Mouse (Mus musculus) intestine, embryonic 14.5 days (tissue): Measurements from ENCODE around the gene Epb41l3. TPM values are rescaled to one million over a fixed set of nuclear protein-coding genes. Genes with fewer than 3 reads are reported as not detected.

ENCODE experiments used
- ATAC-seq: fragments of 200-750 bp; cut with Nextera tagmentation; replicated peaks from 2 replicates; pipeline ENCODE4 v1.8.0; 2017; ENCODE audit warnings: low read depth, moderate number of reproducible peaks, moderate TSS enrichment, moderate library complexity; ENCODE audit not compliant: low FRiP score, low TSS enrichment
- DNase-seq: peaks from one replicate; pipeline ENCODE4 v3.0.0-alpha.2; 2018; ENCODE audit warnings: low spot score
- H3K27ac ChIP-seq: fragments of 300-500 bp; sonication (generic); 2 replicates; pipeline ENCODE4 v1.5.1; 2014; ENCODE audit warnings: low read depth, mild to moderate bottlenecking, control low read depth
- H3K27me3 ChIP-seq: fragments of 300-500 bp; sonication (generic); replicated peaks from 2 replicates; pipeline ENCODE4 v1.6.1; 2014; ENCODE audit warnings: low read length, control low read depth; ENCODE audit not compliant: control insufficient read depth, insufficient read depth
- H3K36me3 ChIP-seq: fragments of 300-500 bp; sonication (generic); 2 replicates; pipeline ENCODE4 v1.6.1; 2014; ENCODE audit warnings: low read length, control low read depth; ENCODE audit not compliant: control insufficient read depth, insufficient read depth
- H3K4me1 ChIP-seq: fragments of 300-500 bp; sonication (generic); replicated peaks from 2 replicates; pipeline ENCODE4 v1.6.1; 2014; ENCODE audit warnings: low read length, control low read depth, mixed read lengths; ENCODE audit not compliant: control insufficient read depth, insufficient read depth
- H3K4me2 ChIP-seq: fragments of 300-500 bp; sonication (generic); 2 replicates; pipeline ENCODE4 v1.6.1; 2014; ENCODE audit warnings: low read length
- H3K4me3 ChIP-seq: fragments of 300-500 bp; sonication (generic); 2 replicates; pipeline ENCODE4 v1.5.1; 2014; ENCODE audit warnings: low read depth, low read length, control low read depth, mixed read lengths
- H3K9ac ChIP-seq: fragments of 300-500 bp; sonication (generic); 2 replicates; pipeline ENCODE4 v1.6.1; 2014; ENCODE audit warnings: mild to moderate bottlenecking, low read length
- H3K9me3 ChIP-seq: fragments of 300-500 bp; sonication (generic); 2 replicates; pipeline ENCODE4 v1.6.1; 2016; ENCODE audit warnings: low read length, control low read depth; ENCODE audit not compliant: control insufficient read depth
- WGBS: fragments of 180-500 bp; shearing (Covaris S2); extraction: QIAGEN DNeasy Blood & Tissue Kit; methylation state at CpG from one replicate; pipeline ENCODE4 v1.1.7; 2014; 5-methylcytosine and 5-hydroxymethylcytosine counted together
- polyA plus RNA-seq: library from polyadenylated mRNA; unstranded; fragments of >200 nt; fragmentation: Nextera tagmentation; extraction: Ambion mirVana; gene quantifications from 2 replicates; pipeline ENCODE4 v1.2.1, GENCODE M21; 2014

Gene Epb41l3
- polyA plus RNA-seq, 1 experiment from 2014 or later: 103 TPM

DNA sequence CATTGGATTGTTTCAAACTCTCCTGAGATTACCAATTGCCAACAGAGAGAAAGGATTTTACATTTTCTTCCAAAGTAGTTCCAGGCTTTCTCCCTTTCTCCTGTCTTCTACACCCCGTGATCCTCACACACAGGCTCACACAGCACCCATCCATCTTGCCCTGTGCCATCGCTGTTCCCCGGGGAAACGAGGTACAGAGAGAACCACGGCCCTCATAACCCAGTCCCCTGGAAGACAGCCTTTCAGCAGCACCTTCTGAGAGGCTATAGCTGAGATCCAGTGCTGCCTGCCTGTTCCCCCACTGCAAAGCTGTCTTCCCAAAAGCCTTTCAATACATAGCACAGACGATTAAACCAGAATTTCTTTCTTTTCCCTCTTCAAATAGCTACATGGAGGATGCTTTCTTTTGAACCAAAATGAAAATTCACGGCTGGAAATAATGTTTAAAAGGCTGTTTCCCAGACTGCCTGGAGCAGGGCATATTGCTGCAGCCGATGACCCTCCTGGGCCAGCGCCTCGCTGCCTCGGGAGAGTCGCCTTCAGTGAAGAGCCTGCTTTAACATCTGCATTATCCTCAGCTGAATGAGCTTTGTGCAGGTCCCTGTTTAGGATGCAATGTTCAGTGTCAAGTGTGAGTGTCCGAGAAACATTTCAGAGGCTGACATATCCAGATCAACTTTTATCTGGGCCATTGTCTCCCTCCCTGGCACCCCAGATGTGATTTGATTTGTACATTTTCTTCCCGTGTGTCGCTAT lies 188.5 kb downstream of the Epb41l3 start:
- no peak overlapping the region for H3K4me2 ChIP-seq
- ATAC-seq (no peak), DNase-seq (no peak)
- no peaks in the 10 kb centered on the region for H3K4me1 ChIP-seq
- WGBS: 68% methylated on average over 15 of the region's 15 CpGs
- peaks cover 9% of the 10 kb centered on the region; the same call in 1 of the 2 replicates for H3K36me3 ChIP-seq
- H3K4me3 ChIP-seq: no peak overlapping the region
- H3K27me3 ChIP-seq: no peaks in the 10 kb centered on the region
- H3K9ac ChIP-seq: no peak overlapping the region
- H3K9me3 ChIP-seq: no peaks in the 10 kb centered on the region
- H3K27ac ChIP-seq: no peak overlapping the region

GRCm38 (mm10) chr17:69265171-69265570 lies 189.7 kb downstream of the Epb41l3 start:
- no peak overlapping the region for H3K9ac ChIP-seq
- no peak for ATAC-seq
- WGBS: 51% methylated on average over 4 of the region's 4 CpGs

GRCm38 (mm10) chr17:69265759-69266463 lies 190.4 kb downstream of the Epb41l3 start:
- H3K4me3 ChIP-seq: no peak overlapping the region
- no peaks in the 10 kb centered on the region for H3K27me3 ChIP-seq
- no peak overlapping the region for H3K4me2 ChIP-seq
- no peak overlapping the region for H3K9ac ChIP-seq
- no peak for ATAC-seq
- DNase-seq: no peak
- H3K36me3 ChIP-seq: peaks cover 7% of the 10 kb centered on the region; the same call in 1 of the 2 replicates
- 39% methylated on average over 17 of the region's 17 CpGs for WGBS
- H3K27ac ChIP-seq: no peak overlapping the region
- H3K9me3 ChIP-seq: no peaks in the 10 kb centered on the region
- no peaks in the 10 kb centered on the region for H3K4me1 ChIP-seq

More at GRCm38 (mm10) chr17:69265171-69265570, 189.7 kb downstream of the Epb41l3 start:
- H3K27ac ChIP-seq: no peak overlapping the region
- peaks cover 7% of the 10 kb centered on the region; the same call in 1 of the 2 replicates for H3K36me3 ChIP-seq
- no peak for DNase-seq
- no peak overlapping the region for H3K4me2 ChIP-seq
- no peaks in the 10 kb centered on the region for H3K9me3 ChIP-seq
- no peaks in the 10 kb centered on the region for H3K27me3 ChIP-seq
- H3K4me3 ChIP-seq: no peak overlapping the region
- H3K4me1 ChIP-seq: no peaks in the 10 kb centered on the region

- Histone ChIP-seq H3K27me3 (no peaks in the 10 kb centered on the region), H3K27ac (no peak overlapping the region), H3K4me2 (no peak overlapping the region), H3K9me3 (no peaks in the 10 kb centered on the region), H3K4me1 (no peaks in the 10 kb centered on the region), H3K36me3 (peaks cover 7% of the 10 kb centered on the region; the same call in 1 of the 2 replicates), H3K9ac (no peak overlapping the region), H3K4me3 (no peak overlapping the region)
- DNase-seq: no peak
- 83% methylated on average over 5 of the region's 5 CpGs for WGBS
- ATAC-seq: no peak
Observed at GRCm38 (mm10) chr17:69266936-69267335, 191.5 kb downstream of the Epb41l3 start.

- H3K36me3 ChIP-seq: peaks cover 7% of the 10 kb centered on the region; the same call in 1 of the 2 replicates
- no peaks in the 10 kb centered on the region for H3K9me3 ChIP-seq
- H3K27ac ChIP-seq: no peak overlapping the region
- no peak for DNase-seq
- H3K4me3 ChIP-seq: no peak overlapping the region
- no peak overlapping the region for H3K9ac ChIP-seq
- no peaks in the 10 kb centered on the region for H3K27me3 ChIP-seq
- no peak for ATAC-seq
- H3K4me2 ChIP-seq: no peak overlapping the region
- no peaks in the 10 kb centered on the region for H3K4me1 ChIP-seq
- WGBS: 51% methylated on average over 6 of the region's 6 CpGs
Observed at GRCm38 (mm10) chr17:69267526-69267925, 192.0 kb downstream of the Epb41l3 start.

- WGBS: 59% methylated on average over 5 of the region's 5 CpGs
- ATAC-seq: no peak
Observed at GRCm38 (mm10) chr17:69277362-69277761, 201.9 kb downstream of the Epb41l3 start.

GRCm38 (mm10) chr17:69284511-69284910 lies 209.0 kb downstream of the Epb41l3 start:
- Histone ChIP-seq H3K27ac (no peak overlapping the region), H3K9ac (no peak overlapping the region), H3K4me1 (no peaks in the 10 kb centered on the region), H3K27me3 (no peaks in the 10 kb centered on the region), H3K36me3 (peaks cover 55% of the 10 kb centered on the region), H3K4me2 (no peak overlapping the region), H3K9me3 (no peaks in the 10 kb centered on the region), H3K4me3 (no peak overlapping the region)
- ATAC-seq (no peak), DNase-seq (no peak)
- WGBS: 91% methylated on average over 13 of the region's 13 CpGs

More at GRCm38 (mm10) chr17:69277362-69277761, 201.9 kb downstream of the Epb41l3 start:
- Histone ChIP-seq H3K4me1 (no peaks in the 10 kb centered on the region), H3K27ac (no peak overlapping the region), H3K9me3 (no peaks in the 10 kb centered on the region), H3K4me3 (no peak overlapping the region), H3K9ac (no peak overlapping the region), H3K27me3 (no peaks in the 10 kb centered on the region), H3K4me2 (no peak overlapping the region), H3K36me3 (0 out of 2 replicates have a peak, but pooled peaks cover 3% of the 10 kb centered on the region)
- no peak for DNase-seq

GRCm38 (mm10) chr17:69288130-69288529 lies 212.6 kb downstream of the Epb41l3 start:
- DNase-seq (no peak), ATAC-seq (no peak)
- Histone ChIP-seq H3K9me3 (no peaks in the 10 kb centered on the region), H3K4me2 (no peak overlapping the region), H3K36me3 (peaks cover 58% of the 10 kb centered on the region), H3K27me3 (no peaks in the 10 kb centered on the region), H3K4me3 (no peak overlapping the region), H3K4me1 (no peaks in the 10 kb centered on the region), H3K27ac (no peak overlapping the region), H3K9ac (no peak overlapping the region)
- WGBS: 80% methylated on average over 12 of the region's 12 CpGs
